Mouse (Mus musculus) kidney, postnatal 14 days (tissue): ENCODE data around the gene Tcn2.
"Not testable (repeated sequence)": the region's sequence is repeated elsewhere in the genome, so short reads cannot be mapped to it uniquely, and the experiment has no call there.

ENCODE experiments used
- DNase-seq: peaks from one replicate; pipeline ENCODE4 v3.0.0; 2022; ENCODE audit warnings: mixed read lengths

Gene Tcn2

DNA sequence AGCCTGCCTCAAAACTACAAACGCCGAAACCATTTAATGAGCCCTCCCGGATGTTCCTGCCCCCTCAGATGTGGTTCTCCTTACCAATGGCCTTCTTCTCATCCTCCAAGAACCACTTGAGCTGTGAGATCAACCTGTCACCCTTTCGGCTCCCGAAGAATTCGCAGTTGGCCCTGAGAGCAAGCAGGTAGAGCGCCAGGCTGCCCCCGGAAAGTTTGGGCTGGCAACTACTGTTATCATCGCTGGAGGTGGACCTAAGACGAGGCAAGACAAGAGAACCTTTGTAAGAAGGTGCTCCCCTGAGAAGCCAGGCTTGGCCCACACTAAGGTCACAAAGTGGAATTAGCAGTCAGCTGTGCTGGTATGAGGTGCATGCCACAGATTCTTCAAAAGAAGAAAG lies 6.0 kb downstream of the Tcn2 start:
- DNase-seq = no peak

DNA sequence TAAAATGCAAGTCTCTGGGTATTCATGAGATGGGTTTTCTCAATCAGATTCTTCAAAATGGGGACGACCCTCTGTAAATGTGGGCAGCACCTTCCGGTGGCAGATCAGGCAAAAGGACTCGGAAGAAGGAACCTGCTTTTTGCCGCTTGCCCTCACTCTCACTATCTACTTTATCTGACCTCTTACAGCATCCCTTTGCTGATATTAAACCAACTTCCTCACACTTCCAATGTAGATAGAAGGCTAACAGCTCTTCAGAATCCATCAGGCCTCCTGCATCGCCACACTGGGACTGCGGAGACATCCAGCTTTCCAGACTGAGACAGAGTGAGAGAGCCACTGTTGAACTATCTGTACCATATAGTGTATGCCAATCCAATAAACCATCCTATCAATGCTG lies 9.2 kb downstream of the Tcn2 start:
- no peak for DNase-seq

GRCm38 (mm10) chr11:3922115-3922514 lies 9.8 kb downstream of the Tcn2 start:
- DNase-seq = no peak

GRCm38 (mm10) chr11:3921281-3921850 lies 10.6 kb downstream of the Tcn2 start:
- DNase-seq = peak; percentile 56

DNA sequence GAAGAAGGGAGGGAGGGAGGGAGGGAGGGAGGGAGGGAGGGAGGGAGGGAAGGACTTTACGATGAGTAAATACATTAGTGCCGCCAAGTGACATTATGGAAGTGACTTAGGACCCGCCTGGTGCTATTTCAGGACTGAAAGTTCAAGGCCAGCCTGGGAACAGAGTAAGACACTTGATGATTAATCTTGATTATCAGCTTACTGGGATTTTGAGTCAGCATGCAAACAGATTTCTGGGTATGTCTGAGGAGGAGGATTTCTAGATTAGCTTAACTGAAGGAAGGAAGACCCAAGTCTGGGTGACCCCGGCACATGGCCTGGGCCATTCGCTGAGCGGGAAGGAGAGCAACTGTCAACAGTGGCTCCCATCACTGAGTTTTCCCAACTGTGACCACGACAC lies 11.5 kb downstream of the Tcn2 start:
- DNase-seq = no peak

DNA sequence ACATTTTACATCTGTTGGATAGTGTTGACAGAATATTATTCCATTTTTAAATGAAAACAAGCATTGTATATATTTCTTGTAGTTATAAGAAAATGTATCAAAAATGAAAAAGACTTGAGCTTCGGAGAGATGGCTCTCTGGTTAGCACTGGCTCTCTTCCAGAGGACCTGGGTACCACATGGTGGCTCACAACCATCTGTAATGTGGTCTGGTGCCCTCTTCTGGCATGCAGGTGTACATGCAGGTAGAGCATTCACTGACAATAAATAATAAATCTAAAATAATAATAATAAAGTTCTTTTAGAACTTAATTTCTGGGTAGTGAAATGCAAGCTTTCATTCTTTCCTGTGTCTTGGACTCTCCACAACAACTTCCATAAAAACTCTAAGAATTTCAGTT lies 13.2 kb downstream of the Tcn2 start:
- DNase-seq = peak; percentile 44

- DNase-seq = peak; percentile 84
These were observed 17.7 kb downstream of the Tcn2 start, which contains the start of gene Slc35e4 for GRCm38 (mm10) chr11:3914109-3914840. Gene Slc35e4, minus strand, starts transcription at chr11:3914664.

DNA sequence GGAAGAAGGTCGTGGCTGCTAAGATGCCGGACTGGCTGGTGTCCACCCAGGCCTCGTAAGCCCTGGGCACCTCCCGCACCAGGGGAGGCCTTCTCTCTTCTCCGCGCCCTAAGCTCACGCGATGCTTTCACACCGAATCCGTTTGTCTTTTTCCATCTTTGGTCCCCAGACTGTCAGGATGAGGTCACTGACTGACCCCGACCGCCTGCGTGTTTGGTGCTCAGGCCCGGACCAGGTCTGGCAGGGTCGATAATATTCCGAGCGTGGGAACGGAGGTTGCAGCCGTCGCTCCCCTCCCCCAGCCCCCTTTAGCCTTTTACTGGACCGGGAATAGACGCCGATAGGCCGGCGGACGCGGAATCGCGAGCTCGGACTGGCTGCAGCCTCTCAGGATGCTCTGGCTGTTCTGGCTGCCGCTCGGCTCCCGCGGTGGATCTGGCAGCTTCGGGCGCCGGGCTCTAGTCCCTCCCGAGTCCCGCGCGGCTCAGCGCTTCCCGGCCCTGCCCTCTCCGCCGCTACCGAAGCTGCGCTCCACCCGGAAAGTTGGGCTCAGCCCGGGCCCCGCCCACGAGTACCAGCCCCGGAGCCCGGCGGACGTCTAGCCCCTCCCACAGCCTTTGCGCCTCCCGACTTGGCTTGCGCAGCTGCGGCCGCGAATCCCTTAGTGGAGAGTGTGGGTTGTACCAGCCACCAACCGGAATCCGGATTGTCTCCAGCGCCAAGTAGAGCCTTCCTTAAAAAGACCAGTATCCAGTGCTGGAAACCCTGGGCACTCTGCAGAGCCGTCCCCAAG lies 18.4 kb downstream of the Tcn2 start:
- peak; percentile 95 for DNase-seq

- peak; percentile 44 for DNase-seq
These were observed 19.1 kb downstream of the Tcn2 start for GRCm38 (mm10) chr11:3912875-3913271.

- no peak for DNase-seq
These were observed 19.7 kb downstream of the Tcn2 start for GRCm38 (mm10) chr11:3912100-3912874.

DNA sequence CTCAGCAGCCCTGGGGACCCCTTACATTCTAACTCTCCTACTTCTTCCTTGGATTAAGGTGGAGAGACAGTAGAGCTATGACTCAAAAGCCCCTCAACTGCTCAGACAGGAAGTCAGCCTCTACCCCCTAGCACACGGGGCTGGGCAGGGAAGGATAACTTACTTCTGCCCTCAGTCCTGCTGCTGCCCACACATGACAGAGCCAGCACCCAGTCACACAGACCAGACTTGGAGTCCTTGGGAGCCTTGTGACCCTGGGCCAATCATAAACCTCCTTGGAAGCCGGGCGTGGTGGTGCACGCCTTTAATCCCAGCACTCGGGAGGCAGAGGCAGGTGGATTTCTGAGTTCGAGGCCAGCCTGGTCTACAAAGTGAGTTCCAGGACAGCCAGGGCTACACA lies 20.5 kb downstream of the Tcn2 start:
- DNase-seq = not testable (repeated sequence)

GRCm38 (mm10) chr11:3910513-3911310 lies 21.2 kb downstream of the Tcn2 start:
- DNase-seq = no peak

- no peak for DNase-seq
These were observed 22.7 kb downstream of the Tcn2 start for GRCm38 (mm10) chr11:3909236-3909635.

DNA sequence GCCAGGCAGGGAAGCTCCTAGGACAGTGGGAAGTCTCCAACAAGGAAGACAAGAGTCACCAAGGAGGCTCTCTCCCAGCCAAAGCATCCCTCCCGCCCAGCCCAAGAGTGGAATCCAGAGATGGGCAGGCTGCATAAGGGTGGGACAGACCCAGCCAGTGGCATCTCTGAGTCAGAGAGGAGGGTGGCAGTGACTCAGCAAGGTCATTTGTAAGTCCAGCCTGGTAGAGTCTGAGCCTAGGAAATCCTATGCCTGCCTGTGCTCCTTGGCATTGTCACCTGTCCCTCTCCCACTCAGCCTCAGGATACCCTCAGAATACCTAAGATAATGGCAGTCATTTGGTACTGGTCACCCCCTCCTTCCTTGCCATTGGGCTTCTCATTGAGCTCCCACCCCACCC lies 26.5 kb downstream of the Tcn2 start:
- no peak for DNase-seq

DNA sequence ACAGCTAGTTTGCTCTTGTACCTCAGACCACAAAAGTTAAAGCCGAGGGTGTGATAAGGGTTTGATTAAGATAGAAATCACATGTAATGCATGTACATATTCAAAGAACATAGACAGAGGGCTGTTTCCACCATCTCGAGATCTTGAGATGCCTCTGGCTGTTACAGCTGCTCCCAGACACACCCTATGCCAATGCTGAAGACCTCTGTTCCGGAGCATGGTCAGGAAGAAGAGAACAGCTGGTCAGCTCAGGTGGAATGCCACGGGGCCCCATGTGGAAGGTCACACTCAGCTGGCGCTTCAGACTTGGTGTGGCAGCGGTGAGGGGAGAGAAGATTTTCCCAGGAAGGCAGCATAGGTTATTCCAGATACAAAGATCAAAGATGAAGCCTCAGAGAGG lies 27.3 kb downstream of the Tcn2 start:
- DNase-seq = no peak

DNA sequence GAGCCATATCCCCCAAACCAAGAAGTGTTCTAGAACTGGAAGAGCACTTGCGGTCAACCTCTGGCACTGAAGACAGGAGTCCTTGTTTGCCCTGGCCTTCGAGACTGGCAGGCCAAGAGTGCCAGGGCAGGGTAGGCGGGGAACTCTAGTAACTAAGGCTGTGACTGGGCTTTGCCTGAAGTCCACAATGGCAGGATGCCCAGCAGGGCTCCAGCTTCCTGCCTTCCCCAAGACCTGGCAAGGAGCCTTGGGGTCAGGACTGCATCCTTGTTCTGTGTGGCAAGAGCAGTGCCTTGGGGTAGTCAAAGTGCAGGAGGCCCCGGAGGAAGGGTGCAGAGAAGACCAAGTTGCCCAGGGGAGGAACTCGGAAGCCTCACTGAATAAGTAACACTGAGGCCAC lies 28.9 kb downstream of the Tcn2 start:
- DNase-seq = peak; percentile 93

- DNase-seq = no peak
These were observed 29.4 kb downstream of the Tcn2 start for GRCm38 (mm10) chr11:3902516-3902915.

DNA sequence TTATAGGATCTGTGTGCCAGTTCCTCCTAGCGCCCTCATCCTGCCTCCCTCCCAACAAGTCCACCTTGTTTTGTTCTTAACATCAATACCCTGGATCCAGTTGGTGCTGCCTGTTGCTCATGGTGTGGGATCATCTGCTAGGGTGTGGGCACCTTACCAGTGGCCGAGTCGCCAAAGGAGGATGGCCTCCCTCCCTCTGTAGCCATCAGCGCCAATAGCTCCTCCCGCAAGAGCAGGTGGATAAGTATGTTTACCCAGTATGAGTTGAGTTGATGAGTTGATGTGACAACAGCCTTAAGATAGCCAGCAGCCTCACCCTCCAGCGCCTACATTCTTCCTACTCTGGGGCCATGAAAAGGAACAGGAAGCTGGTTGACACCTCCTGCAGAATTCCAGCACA lies 31.7 kb downstream of the Tcn2 start:
- DNase-seq = no peak

DNA sequence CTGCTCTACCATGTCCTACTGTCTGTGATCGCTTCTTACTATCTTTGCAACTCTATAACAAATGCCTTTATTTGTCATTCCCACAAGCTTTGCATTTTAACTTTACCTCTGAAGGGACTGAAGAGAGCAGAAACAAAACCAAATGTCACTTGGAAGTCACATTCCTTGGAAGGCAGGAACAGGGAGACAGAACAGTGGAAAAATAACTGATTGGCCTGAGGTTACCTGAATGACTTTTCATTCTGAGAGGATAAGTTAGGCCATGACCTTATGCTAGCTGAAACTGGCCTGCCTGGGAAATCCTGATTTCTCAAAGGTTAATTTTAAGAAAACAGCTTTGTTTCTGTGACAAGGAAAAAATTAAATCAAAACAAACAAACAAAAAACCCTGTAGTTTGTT lies 36.0 kb downstream of the Tcn2 start:
- no peak for DNase-seq

- no peak for DNase-seq
These were observed 36.5 kb downstream of the Tcn2 start for GRCm38 (mm10) chr11:3895458-3895857.

- peak; percentile 95 for DNase-seq
These were observed 37.3 kb downstream of the Tcn2 start, which contains the start of the genes 4921536K21Rik and Dusp18 for GRCm38 (mm10) chr11:3894406-3895281. Gene 4921536K21Rik, minus strand, starts transcription at chr11:3895098. Gene Dusp18, plus strand, starts transcription at chr11:3895240.
